Mouse (Mus musculus): ENCODE measurements around the gene Pcsk7. TPM values are rescaled to one million over a fixed set of nuclear protein-coding genes. Genes with fewer than 3 reads are reported as not detected.

The Pcsk7 gene
- polyA plus RNA-seq, 1 experiment from 2014 or later: 23.9 TPM

DNA sequence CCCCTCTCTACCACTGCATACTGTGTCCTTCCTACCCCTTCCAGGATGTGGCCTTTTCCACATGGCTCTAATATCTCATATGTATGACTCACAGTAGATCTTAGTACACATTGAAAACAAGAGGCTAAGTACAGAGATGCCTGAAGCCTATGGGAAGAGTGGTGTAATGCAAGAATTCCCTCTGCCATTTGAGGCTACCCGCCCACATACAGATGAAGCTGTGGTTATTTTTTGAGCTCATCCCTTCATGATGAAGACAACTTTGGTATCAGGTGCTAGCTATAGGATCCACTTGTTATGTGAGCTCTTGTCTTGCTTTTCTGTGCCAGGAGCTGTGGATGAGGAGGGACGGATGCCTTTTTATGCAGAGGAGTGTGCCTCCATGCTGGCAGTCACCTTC lies 9.4 kb downstream of the Pcsk7 start:
- H3K27ac ChIP-seq: no peak overlapping the region
- no peak overlapping the region for H3K4me3 ChIP-seq (replicated peaks)
- no peak overlapping the region for H3K9ac ChIP-seq (replicated peaks)
- H3K36me3 ChIP-seq: peaks cover 94% of the 10 kb centered on the region
- no peaks in the 10 kb centered on the region for H3K27me3 ChIP-seq
- H3K9me3 ChIP-seq: no peaks in the 10 kb centered on the region
- no peaks in the 10 kb centered on the region for H3K4me1 ChIP-seq (replicated peaks)
- H3K4me2 ChIP-seq: no peak overlapping the region
- WGBS: 90% methylated on average over 2 of the region's 2 CpGs
- no peak for ATAC-seq (ENCODE audit: insufficient number of reproducible peaks, insufficient read depth, low FRiP score, low TSS enrichment, low read depth)

DNA sequence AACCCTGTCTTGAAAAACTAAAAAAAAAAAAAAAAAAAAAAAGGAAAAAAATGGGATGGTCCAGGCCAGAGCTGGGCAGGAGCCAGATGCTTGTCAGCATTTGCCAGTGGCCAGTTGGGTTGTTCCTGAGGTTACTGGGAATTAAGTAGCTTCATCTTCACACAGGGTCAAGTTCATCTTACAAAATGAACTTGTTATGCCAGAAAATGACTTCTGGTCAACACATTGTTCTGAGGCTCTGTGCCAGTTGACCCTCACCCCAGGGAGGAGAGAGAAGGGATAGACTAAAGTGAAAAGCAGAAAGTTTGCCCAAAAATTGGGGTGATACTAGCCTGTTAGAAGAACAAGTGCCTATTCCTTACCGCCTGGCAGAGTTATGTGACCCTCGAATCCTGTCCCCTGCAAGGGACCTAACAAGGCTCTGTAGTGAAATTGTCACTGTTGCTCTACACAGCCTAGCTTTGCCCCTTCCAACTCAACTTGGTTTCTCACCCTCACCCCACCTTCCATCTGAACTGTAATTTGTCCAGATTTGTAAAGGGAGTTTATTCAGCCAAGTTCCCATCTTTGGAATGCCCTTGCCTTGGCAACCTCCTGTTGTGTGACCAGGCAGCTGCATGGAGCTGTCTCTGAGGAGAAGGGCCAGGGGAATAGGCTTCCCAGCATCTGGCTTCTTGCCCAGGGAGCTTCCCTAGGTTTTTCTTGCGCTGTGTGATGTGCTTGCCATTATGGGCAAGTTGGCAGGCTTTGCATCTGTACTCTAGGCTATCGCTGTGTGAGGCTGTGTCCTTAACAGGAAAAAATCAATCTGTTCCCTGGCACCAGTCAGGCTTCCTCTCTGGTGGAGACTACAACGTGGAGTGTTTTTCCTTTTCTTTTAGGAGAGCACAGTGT lies 11.0 kb downstream of the Pcsk7 start:
- H3K9me3 ChIP-seq: no peaks in the 10 kb centered on the region
- WGBS: 92% methylated on average over 5 of the region's 5 CpGs
- no peak overlapping the region for H3K4me3 ChIP-seq (replicated peaks)
- H3K27ac ChIP-seq: no peak overlapping the region
- no peak for ATAC-seq (ENCODE audit: insufficient number of reproducible peaks, insufficient read depth, low FRiP score, low TSS enrichment, low read depth)
- no peak overlapping the region for H3K4me2 ChIP-seq
- no peak overlapping the region for H3K9ac ChIP-seq (replicated peaks)
- no peaks in the 10 kb centered on the region for H3K27me3 ChIP-seq
- no peaks in the 10 kb centered on the region for H3K4me1 ChIP-seq (replicated peaks)
- H3K36me3 ChIP-seq: peaks cover 93% of the 10 kb centered on the region

DNA sequence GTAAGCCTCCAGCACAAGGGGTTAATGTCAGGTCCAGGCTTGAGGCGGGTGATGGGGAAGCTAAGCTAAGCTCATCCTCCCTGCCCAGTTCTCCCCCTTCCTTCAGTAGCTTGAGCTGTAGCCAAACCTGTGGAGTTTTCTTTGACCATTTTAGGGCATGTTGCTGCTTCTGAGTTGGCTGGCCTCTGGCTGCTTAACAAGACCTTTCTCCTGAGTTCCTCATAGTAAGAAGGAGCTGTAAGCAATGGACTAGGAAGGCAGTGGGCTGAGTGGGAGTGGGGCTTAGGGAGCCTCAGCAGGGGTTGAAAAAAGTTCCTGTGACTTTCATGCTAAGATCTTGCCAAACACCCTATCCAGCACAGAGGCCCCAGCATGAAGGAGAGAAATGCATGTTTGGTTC lies 13.6 kb downstream of the Pcsk7 start:
- Histone ChIP-seq H3K27me3 (no peaks in the 10 kb centered on the region), H3K4me2 (no peak overlapping the region), H3K4me3 (replicated peaks) (no peak overlapping the region), H3K9ac (replicated peaks) (no peak overlapping the region), H3K36me3 (peaks cover 86% of the 10 kb centered on the region), H3K9me3 (no peaks in the 10 kb centered on the region), H3K4me1 (replicated peaks) (no peaks in the 10 kb centered on the region), H3K27ac (no peak overlapping the region)
- 79% methylated on average over 1 of the region's 1 CpGs for WGBS
- no peak for ATAC-seq (ENCODE audit: insufficient number of reproducible peaks, insufficient read depth, low FRiP score, low TSS enrichment, low read depth)

DNA sequence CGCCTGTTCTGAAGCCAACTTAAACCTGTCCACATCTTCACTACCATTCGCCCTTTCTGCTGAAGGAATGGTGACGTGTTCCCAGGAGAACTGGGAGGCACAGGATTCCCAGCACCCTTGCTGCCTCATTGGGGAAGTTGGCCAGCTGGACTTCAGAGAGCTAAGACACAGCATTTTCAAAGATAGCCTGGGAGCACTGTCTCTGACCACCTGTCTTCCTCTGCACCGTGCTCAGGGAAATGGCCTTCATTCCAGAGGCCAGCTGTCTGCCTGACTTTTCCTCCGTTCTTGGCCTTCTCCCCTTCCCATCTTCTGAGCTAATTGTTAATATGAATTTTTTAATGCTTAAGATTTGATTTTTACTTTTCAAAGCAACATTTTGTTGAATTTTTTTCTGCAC lies 23.0 kb downstream of the Pcsk7 start:
- H3K4me3 ChIP-seq (replicated peaks): no peak overlapping the region
- no peaks in the 10 kb centered on the region for H3K27me3 ChIP-seq
- no peak overlapping the region for H3K27ac ChIP-seq
- H3K9ac ChIP-seq (replicated peaks): no peak overlapping the region
- no peak overlapping the region for H3K4me2 ChIP-seq
- no peaks in the 10 kb centered on the region for H3K9me3 ChIP-seq
- no peak for ATAC-seq (ENCODE audit: insufficient number of reproducible peaks, insufficient read depth, low FRiP score, low TSS enrichment, low read depth)
- no peaks in the 10 kb centered on the region; the same call in none of the 2 replicates for H3K4me1 ChIP-seq (replicated peaks)
- H3K36me3 ChIP-seq: peaks cover 65% of the 10 kb centered on the region
- WGBS: 88% methylated on average over 5 of the region's 5 CpGs

DNA sequence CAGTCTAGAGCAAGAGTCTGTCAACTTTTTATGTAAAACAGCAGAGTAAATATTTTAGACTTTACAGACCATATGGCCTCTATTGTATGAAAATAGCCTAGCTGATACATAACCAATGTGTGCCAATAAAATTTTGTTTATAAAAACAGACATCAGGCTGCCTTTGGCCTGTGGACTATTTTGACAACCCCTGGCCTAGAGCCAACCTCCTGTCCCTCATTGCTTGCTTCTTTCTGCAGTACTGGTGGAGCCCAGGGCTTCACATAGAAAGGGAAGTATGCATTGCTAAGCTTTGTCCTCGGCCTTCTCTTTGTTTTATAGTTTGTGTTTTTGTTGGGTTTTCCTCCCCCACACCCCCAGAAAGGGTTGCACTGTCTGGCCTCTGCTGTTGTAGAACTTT lies 25.7 kb downstream of the Pcsk7 start:
- H3K27ac ChIP-seq: no peak overlapping the region
- H3K4me1 ChIP-seq (replicated peaks): peaks cover 13% of the 10 kb centered on the region
- WGBS: 73% methylated on average over 1 of the region's 1 CpGs
- no peak for ATAC-seq (ENCODE audit: insufficient number of reproducible peaks, insufficient read depth, low FRiP score, low TSS enrichment, low read depth)
- H3K4me3 ChIP-seq (replicated peaks): no peak overlapping the region
- H3K4me2 ChIP-seq: no peak overlapping the region
- H3K36me3 ChIP-seq: peaks cover 46% of the 10 kb centered on the region
- H3K9ac ChIP-seq (replicated peaks): no peak overlapping the region
- H3K9me3 ChIP-seq: no peaks in the 10 kb centered on the region
- peaks cover 14% of the 10 kb centered on the region for H3K27me3 ChIP-seq

DNA sequence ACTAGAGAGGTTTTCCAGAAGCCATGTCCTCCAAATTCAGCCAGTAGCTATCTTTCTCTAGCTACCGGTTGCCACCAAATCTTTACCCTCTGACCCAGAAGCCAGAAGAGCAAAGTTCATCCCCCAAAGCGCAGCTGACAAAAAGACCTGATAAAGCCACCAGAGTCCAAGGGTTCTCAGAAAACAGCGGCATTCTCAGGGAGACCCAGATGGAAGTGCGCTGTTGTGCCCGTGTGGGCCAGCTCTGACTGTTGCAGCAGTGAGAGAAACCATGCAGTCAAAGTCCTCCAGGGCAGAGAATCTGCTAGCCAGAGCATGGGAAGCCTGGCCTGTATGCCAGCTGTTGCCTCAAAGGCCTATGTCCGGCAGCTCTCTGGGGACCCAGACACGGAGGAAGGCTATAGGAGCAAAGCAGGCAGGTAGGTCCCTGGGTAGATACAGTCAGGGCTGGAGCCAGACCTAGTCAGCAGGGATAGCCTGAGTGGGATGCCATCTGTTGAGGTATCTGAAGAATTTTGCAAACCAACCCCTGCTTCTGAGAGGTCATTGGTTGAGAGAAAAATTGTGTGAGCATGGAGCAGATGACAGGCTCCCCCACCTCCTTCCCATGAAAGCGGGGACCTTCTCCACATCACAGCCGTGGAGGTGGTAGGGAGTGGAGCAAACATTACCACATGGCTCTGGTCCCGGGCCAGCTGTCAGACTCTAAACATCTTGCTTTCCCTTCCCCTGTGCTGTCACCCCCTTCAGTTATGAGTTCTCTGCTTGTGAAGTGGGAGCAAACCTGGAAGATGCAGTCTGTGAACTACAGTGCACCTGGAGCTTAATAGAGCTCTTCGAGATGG lies 26.5 kb downstream of the Pcsk7 start:
- WGBS: 71% methylated on average over 11 of the region's 11 CpGs
- no peak overlapping the region for H3K4me3 ChIP-seq (replicated peaks)
- peaks cover 13% of the 10 kb centered on the region for H3K4me1 ChIP-seq (replicated peaks)
- no peak for ATAC-seq (ENCODE audit: insufficient number of reproducible peaks, insufficient read depth, low FRiP score, low TSS enrichment, low read depth)
- H3K27ac ChIP-seq: no peak overlapping the region
- H3K36me3 ChIP-seq: peaks cover 42% of the 10 kb centered on the region
- no peak overlapping the region for H3K9ac ChIP-seq (replicated peaks)
- no peaks in the 10 kb centered on the region for H3K9me3 ChIP-seq
- H3K4me2 ChIP-seq: no peak overlapping the region
- peaks cover 14% of the 10 kb centered on the region for H3K27me3 ChIP-seq

DNA sequence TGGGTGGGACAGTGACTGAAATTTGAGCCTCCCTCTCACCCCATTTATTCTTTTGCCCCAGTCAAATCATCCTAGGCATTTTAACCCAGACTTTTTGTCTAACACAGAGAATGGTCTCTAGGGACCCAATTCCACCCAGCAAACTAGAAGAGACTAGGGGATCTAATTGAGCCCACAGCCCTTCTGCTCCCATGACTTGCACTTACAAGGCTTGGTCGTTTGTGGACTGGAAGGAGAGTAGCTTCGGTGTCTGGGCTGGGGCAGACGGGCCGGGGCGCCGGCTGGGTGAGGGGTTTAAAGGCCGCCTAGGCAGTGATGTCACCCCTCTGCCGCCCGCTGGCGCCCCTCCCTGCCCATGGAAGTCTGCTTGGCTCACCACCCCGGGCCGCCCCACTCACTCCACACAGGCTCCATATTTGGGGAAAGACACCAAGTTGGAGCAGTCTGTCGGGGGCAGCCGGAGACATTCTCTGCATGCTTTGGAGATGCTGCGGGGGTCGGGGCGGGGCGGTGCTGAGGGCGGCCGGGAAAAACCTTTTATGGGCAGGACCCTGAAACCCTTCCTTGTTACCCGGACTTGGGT lies 29.4 kb downstream of the Pcsk7 start, which contains the start of gene Tagln:
Tagln (minus strand) TSS at position 431 of the 583 bp plus-strand sequence.
- Histone ChIP-seq H3K4me3 (replicated peaks) (peak within 1 kb of the TSS; percentile 32), H3K9ac (replicated peaks) (peak within 1 kb of the TSS; percentile 34; the same call in 1 of the 2 replicates), H3K27ac (0 out of 2 replicates have a peak within 1 kb of the TSS, but pooled peaks have one; percentile 2), H3K9me3 (no peaks in the 10 kb centered on the region), H3K4me1 (replicated peaks) (peaks cover 13% of the 10 kb centered on the region), H3K27me3 (peaks cover 14% of the 10 kb centered on the region), H3K4me2 (peak within 1 kb of the TSS; percentile 58), H3K36me3 (peaks cover 37% of the 10 kb centered on the region)
- peak; percentile 32; the same call in 1 of the 2 replicates for ATAC-seq (ENCODE audit: insufficient number of reproducible peaks, insufficient read depth, low FRiP score, low TSS enrichment, low read depth)
- WGBS: 4% methylated on average over 21 of the region's 21 CpGs

DNA sequence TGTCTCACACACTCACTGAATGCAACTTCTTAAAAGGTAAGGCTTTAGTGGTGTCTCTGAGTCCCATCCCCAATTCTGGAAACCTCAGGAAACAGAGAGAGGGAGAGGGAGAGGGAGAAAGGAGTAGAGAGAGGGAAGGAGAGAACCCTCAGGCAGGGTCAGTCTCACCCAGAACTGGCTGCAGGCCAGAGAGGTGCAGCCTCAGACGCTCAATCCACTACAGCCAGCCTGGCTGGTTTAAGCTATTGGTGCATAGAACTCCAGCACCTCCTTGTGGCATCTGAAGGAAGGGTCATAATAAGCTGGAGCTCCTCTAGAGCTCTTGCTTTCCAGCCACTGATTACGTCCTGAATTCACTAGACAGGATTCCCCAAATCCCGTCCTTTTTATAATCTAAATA lies 30.6 kb downstream of the Pcsk7 start:
- Histone ChIP-seq H3K9me3 (no peaks in the 10 kb centered on the region), H3K27ac (no peak overlapping the region), H3K4me3 (replicated peaks) (no peak overlapping the region), H3K4me2 (no peak overlapping the region), H3K4me1 (replicated peaks) (peaks cover 13% of the 10 kb centered on the region), H3K27me3 (peaks cover 14% of the 10 kb centered on the region), H3K36me3 (peaks cover 40% of the 10 kb centered on the region), H3K9ac (replicated peaks) (no peak overlapping the region)
- no peak for ATAC-seq (ENCODE audit: insufficient number of reproducible peaks, insufficient read depth, low FRiP score, low TSS enrichment, low read depth)
- WGBS: 25% methylated on average over 3 of the region's 3 CpGs

DNA sequence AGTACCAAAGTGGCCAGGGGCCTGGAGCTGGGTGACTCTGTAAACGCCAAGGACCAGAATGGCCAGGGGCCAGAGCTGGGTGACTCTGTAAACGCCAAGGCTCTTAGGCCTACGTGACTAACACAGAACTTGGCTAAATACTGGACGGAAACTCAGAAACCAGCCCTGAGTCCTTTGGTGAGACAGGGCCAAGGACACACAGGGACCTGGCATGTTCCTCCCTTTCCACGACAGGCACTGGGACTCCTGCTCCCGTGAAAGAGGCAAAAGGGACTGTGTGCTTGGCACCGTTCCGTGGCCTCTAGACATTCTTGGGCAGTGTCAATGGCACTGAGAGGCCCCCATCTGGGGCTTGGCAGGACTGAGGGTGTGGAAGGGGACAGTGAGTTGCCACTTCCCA lies 31.8 kb downstream of the Pcsk7 start:
- no peaks in the 10 kb centered on the region for H3K9me3 ChIP-seq
- no peak overlapping the region for H3K4me3 ChIP-seq (replicated peaks)
- H3K4me2 ChIP-seq: no peak overlapping the region
- no peak for ATAC-seq (ENCODE audit: insufficient number of reproducible peaks, insufficient read depth, low FRiP score, low TSS enrichment, low read depth)
- peaks cover 14% of the 10 kb centered on the region for H3K27me3 ChIP-seq
- peaks cover 52% of the 10 kb centered on the region for H3K36me3 ChIP-seq
- 93% methylated on average over 8 of the region's 8 CpGs for WGBS
- no peak overlapping the region for H3K27ac ChIP-seq
- H3K4me1 ChIP-seq (replicated peaks): peaks cover 13% of the 10 kb centered on the region
- no peak overlapping the region for H3K9ac ChIP-seq (replicated peaks)

DNA sequence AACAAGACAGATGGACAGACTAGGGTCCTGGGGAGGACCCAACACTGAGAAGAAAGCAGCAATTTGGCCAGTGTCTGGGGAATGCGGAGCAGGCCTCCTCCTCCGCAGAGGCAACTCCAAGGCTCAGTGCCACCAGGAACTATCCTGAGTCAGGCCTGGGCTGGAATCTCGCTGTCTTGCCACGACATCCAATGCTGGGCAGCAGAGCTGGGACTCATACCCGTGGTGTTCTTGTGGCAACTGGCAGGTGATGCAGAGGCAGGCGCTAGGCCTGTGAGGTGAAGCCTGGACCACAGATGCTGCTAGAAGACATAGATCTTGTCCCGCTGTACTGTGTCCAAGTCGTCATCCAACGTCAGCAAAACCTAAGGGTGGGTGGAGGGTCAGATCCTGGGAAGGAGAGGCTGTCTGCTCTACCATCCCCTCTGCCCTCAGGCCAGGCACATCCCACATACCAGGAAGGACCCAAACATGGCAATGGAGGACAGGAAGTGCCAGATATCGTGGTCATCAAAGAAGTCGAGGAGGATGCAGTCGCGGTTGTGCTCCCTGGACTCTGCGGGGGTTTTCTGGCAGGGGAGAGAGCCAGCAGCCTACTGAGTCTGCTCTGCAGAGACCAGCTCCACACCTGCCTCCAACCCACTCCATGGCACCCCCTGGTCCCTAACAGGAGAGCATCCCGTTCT lies 32.8 kb downstream of the Pcsk7 start:
- Histone ChIP-seq H3K27ac (no peak overlapping the region), H3K4me2 (no peak overlapping the region), H3K4me1 (replicated peaks) (peaks cover 13% of the 10 kb centered on the region), H3K9ac (replicated peaks) (no peak overlapping the region), H3K36me3 (peaks cover 62% of the 10 kb centered on the region), H3K4me3 (replicated peaks) (no peak overlapping the region), H3K27me3 (peaks cover 14% of the 10 kb centered on the region), H3K9me3 (no peaks in the 10 kb centered on the region)
- no peak for ATAC-seq (ENCODE audit: insufficient number of reproducible peaks, insufficient read depth, low FRiP score, low TSS enrichment, low read depth)
- WGBS: 89% methylated on average over 15 of the region's 15 CpGs

Data from limb, embryonic 12.5 days (tissue).